Mouse (Mus musculus) bone marrow macrophage, adult 2 months (primary cell): ENCODE results near the gene Cavin2. TPM values are rescaled to one million over a fixed set of nuclear protein-coding genes. Genes with fewer than 3 reads are reported as not detected.

Source experiments
- H3K27ac ChIP-seq: 2 replicates; pipeline ENCODE4 v1.5.1; 2012; ENCODE audit warnings: low read depth, low read length; ENCODE audit not compliant: insufficient read depth
- H3K4me1 ChIP-seq: 2 replicates; pipeline ENCODE4 v1.6.1; 2012; ENCODE audit warnings: low read length; ENCODE audit not compliant: control insufficient read depth, insufficient read depth
- H3K4me3 ChIP-seq: 2 replicates; pipeline ENCODE4 v1.5.1; 2012; ENCODE audit warnings: mild to moderate bottlenecking, low read length, moderate library complexity; ENCODE audit not compliant: insufficient read depth
- CTCF ChIP-seq: IDR thresholded peaks from 2 replicates; pipeline ENCODE4 v1.5.1; 2012; ENCODE audit warnings: low read depth, mild to moderate bottlenecking, low read length, moderate library complexity
- POLR2A ChIP-seq: IDR thresholded peaks from 2 replicates; pipeline ENCODE4 v1.6.1; 2012; ENCODE audit warnings: mild to moderate bottlenecking, low read depth, low read length, borderline replicate concordance
- polyA plus RNA-seq: library from polyadenylated mRNA; stranded (reverse); fragments of >200 nt; gene quantifications from 2 replicates; pipeline ENCODE4 v1.2.4, GENCODE M21; 2012; ENCODE audit not compliant: missing spikeins, insufficient read depth, insufficient read length

The Cavin2 gene
- 0.61 TPM in 1 of 2 replicates, not detected in the other for polyA plus RNA-seq

DNA sequence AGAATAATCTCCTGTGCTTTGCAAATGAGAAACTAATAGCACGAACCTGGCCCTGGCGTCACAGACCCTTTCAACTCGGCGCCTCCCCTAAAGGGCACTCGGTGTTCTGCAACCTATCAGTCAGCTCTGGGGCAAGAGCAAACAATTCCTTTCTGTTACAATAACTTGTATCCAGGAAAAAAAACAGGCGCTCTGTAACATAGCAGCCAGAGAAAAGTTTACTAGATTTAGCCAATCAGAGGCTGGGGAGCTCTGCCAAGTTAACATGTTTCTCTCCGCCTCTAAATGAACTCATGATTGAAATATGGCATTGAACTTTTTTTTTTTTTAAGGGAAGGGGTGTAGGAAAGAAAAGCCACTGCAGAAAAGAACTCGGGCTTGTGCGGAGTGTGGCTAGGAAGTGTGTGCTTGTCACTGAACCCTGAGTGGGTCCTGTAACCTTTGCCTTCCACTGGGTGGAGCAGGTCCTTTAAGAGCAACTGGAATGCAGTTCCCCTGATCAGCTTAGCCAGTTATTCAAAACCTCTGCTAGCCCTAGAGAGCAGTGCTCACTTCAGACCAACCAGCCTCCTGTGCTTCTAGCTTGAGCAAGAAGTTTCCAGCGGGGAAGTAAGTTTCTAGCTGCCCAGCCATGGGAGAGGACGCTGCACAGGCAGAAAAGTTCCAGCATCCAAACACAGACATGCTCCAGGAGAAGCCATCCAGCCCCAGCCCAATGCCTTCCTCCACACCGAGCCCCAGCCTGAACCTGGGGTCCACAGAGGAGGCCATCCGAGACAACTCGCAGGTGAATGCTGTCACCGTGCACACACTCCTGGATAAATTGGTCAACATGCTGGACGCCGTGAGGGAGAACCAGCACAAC is at the start of gene Cavin2:
Cavin2 (plus strand) TSS at position 372 of the 865 bp plus-strand sequence.
- no peak within 1 kb of the TSS for H3K27ac ChIP-seq
- no peak within 1 kb of the TSS for H3K4me3 ChIP-seq
- TF ChIP-seq POLR2A (no peak), CTCF (no peak)
- no peaks in the 10 kb centered on the region for H3K4me1 ChIP-seq

- TF ChIP-seq CTCF = no peak
- TF ChIP-seq POLR2A = no peak
These were observed 47.5 kb upstream of the Cavin2 start for GRCm38 (mm10) chr1:51241311-51241986.

GRCm38 (mm10) chr1:51243294-51243693 is 45.6 kb upstream of the Cavin2 start:
- no peak overlapping the region for H3K4me3 ChIP-seq
- no peak overlapping the region for H3K27ac ChIP-seq
- H3K4me1 ChIP-seq = no peaks in the 10 kb centered on the region
- TF ChIP-seq POLR2A (no peak), CTCF (no peak)

More at GRCm38 (mm10) chr1:51241311-51241986, 47.5 kb upstream of the Cavin2 start:
- Histone ChIP-seq H3K4me3 (no peak overlapping the region), H3K4me1 (no peaks in the 10 kb centered on the region), H3K27ac (no peak overlapping the region)

- TF ChIP-seq POLR2A (no peak), CTCF (no peak)
- no peak overlapping the region for H3K27ac ChIP-seq
- H3K4me3 ChIP-seq = no peak overlapping the region
- H3K4me1 ChIP-seq = no peaks in the 10 kb centered on the region
These were observed 45.1 kb upstream of the Cavin2 start for GRCm38 (mm10) chr1:51243869-51244268.

- Histone ChIP-seq H3K4me1 (no peaks in the 10 kb centered on the region), H3K4me3 (no peak overlapping the region), H3K27ac (no peak overlapping the region)
- no peak for TF ChIP-seq POLR2A
- TF ChIP-seq CTCF = no peak
These were observed 43.5 kb upstream of the Cavin2 start for GRCm38 (mm10) chr1:51245381-51245780.

GRCm38 (mm10) chr1:51250302-51250701 is 38.6 kb upstream of the Cavin2 start:
- no peak overlapping the region for H3K4me3 ChIP-seq
- H3K4me1 ChIP-seq = no peaks in the 10 kb centered on the region
- no peak overlapping the region for H3K27ac ChIP-seq
- TF ChIP-seq CTCF (no peak), POLR2A (no peak)

- TF ChIP-seq CTCF = no peak
- TF ChIP-seq POLR2A = no peak
- Histone ChIP-seq H3K4me3 (no peak overlapping the region), H3K4me1 (no peaks in the 10 kb centered on the region), H3K27ac (no peak overlapping the region)
These were observed 23.7 kb upstream of the Cavin2 start for GRCm38 (mm10) chr1:51265118-51265800.

DNA sequence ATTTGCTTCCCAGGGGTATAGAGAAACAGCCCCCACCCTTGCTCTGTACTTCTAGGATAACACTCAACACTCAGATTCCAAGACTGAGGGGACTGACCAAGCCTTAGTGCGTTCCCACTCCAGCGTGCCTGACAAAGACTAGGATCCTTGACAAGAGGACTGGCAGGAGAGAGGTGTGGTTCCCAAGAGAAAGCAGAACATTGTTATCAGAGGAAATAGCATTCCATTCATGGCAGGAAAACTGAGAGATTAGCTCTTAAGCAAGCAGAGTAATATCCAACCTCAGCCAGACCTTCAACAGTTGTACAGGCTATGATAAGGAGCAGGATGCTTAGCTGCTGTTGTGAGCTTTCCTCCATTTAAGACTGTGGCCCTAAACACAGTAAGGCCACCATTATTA is 23.0 kb upstream of the Cavin2 start:
- Histone ChIP-seq H3K4me1 (no peaks in the 10 kb centered on the region), H3K4me3 (no peak overlapping the region), H3K27ac (no peak overlapping the region)
- no peak for TF ChIP-seq CTCF
- TF ChIP-seq POLR2A = no peak

- H3K4me1 ChIP-seq = no peaks in the 10 kb centered on the region
- H3K27ac ChIP-seq = no peak overlapping the region
- no peak for TF ChIP-seq CTCF
- TF ChIP-seq POLR2A = no peak
- H3K4me3 ChIP-seq = no peak overlapping the region
These were observed 21.8 kb upstream of the Cavin2 start for GRCm38 (mm10) chr1:51267125-51267524.
